Mouse (Mus musculus): Measurements from ENCODE around the gene Stxbp2.

The Stxbp2 gene

DNA sequence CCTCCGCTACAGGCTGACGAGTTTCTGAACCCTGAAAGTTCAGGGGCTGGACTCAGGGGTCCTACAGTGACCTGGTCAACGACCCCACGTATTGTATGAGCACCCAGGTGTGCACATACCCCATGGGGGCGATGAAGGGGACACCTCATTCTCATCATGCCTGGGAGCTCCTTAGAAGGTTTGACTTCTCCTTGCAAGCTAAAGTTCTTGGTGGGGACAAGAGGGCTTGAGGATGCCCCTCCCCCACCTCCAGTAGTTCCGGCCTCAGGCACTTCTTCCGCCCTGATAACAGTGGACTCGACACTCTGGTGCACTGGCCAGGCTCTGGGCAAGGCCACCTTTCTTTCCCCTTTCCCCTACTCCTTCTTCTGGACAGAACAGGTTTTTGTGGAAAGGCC, 722 bp downstream of the Stxbp2 start:
- CTCF ChIA-PET: interaction anchor here (0.5 kb wide), 2 partner anchors 8 to 33 kb away, joined by 3 to 4 read pairs; no protein-coding TSS in a partner anchor

DNA sequence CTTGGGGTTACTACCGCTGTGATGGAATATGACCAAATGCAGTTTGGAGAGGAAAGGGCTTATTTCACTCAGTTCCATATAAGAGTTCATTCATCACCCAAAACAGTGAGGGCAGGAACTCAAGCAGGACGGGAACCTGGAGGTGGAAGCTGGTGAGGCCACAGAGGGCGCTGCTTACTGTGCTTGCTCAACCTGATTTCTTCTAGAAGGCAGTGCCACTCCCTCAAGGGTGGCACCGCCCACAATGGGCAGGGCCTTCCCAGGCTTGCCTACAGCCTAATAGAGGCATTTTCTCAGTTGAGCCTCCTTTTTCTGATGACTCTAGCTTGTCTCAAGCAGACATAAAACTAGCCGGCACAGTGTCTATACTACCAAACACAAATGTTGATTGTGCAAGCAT, 15.0 kb downstream of the Stxbp2 start:
- CTCF ChIA-PET: no interaction called here

DNA sequence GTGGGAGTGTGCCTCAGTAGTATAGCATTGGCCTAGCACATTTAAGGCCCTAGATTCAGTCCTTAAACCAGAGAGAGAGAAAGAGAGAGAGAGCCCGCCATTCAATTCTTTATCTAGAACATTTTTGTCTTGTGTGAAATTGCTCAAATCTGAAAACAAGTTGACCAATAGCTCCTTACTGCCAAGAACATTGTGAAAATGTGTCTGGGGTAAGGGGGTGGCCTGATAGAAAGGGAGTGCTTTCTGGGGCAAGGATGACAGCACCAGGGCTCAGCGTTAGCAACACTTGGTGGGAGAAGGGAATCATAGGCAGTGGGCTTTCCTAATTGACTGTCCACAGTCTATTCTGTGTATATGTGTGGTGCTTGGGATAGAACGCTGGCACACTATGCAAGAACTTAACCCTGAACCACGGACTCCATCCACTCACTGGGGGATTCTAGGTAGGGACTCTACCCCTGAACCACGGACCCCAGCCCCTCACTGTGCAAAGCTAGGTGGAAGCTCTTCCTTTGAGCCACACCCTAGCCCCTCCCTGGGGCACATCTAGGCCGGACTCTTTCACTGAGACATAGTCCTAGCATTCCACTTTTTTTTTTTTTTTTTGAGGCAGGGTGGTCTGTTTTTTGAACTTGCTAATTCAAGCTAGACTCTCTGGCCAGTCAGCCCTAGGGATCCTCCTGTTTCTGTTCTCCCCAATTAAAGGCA, 16.2 kb downstream of the Stxbp2 start:
- CTCF ChIA-PET: no interaction called here

DNA sequence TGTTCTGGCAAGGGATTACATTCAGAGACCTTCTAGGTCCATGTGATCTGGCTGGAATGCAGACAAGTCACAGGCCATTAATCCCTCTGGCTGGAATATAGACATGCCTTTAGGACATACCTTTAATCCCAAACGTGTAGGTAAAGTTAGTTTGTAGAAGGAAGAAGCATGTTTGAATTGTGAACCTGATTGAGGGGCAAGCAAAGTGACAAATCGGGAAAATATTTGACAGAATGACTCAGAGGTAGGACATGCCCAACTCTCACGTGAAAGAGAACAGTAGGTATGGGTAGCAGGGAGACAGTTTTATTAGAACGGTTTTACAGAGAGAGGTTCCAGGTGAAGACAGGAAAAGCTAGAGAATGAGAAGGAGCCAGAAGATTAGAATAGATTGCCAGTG, 16.8 kb downstream of the Stxbp2 start:
- CTCF ChIA-PET: no interaction called here

DNA sequence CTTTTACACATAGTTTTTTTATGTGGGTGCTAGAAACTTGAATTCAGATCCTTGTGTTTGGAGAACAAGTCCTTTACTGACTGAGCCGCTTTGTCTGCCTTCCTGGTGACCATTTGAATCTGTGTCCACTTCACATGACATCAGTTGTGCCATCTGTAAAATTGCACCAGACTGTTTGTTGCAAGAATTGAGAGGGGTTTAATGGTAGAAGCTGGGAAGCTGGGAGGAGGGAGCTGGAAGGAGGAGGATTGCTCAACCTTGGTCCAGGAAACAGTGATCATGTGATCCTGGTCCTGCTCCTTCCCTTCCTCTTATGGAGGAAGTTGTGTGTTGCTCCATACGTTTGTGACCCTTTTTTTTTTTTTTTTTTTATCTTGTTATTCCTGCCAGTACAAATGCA, 17.5 kb downstream of the Stxbp2 start:
- CTCF ChIA-PET: interaction anchor here (0.6 to 0.7 kb wide), 3 partner anchors 12 to 296 kb away, joined by 4 to 10 read pairs (median 8); no protein-coding TSS in a partner anchor

DNA sequence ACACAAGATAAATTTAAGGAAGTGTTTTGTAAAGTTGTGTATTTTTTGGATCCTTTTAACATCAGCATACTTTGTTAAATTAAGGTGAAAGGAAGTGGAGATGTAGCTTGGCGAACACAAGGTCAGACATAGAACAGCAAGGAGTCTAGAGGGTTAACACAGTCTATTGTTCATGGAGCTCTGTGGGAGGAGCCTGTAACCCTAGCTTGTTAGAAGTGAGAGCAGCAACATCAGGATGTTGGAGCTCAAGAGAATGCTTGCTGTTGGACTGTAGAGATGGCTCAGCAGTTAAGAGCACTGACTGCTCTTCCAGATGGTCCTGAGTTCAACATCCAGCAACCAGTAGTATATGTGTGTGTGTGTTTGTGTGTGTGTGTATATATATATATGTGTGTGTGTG, 18.2 kb downstream of the Stxbp2 start:
- CTCF ChIA-PET: interaction anchor here (0.6 to 0.7 kb wide), 4 partner anchors 11 to 296 kb away, joined by 3 to 10 read pairs (median 6); no protein-coding TSS in a partner anchor

DNA sequence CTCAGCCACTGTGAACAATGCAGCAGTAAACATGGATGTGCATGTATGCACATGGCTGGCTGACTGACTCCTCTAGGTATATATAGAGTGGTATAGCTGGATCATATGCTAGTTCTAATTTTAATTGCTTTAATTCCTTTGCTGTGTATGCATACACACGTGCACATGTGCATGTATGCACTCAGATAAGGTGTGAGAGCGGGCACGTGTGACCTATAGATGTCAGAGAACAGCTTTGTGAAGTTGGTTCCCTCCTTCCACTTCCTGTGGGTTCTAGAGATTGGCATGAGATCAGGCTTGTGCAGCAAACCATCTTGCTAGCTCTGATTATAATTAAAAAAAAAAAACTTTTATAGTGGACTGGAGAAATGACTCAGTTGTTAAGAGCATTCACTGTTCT, 22.1 kb downstream of the Stxbp2 start:
- CTCF ChIA-PET: interaction anchor here (0.7 kb wide), 1 partner anchor 113 kb away, joined by 3 read pairs; no protein-coding TSS in a partner anchor

DNA sequence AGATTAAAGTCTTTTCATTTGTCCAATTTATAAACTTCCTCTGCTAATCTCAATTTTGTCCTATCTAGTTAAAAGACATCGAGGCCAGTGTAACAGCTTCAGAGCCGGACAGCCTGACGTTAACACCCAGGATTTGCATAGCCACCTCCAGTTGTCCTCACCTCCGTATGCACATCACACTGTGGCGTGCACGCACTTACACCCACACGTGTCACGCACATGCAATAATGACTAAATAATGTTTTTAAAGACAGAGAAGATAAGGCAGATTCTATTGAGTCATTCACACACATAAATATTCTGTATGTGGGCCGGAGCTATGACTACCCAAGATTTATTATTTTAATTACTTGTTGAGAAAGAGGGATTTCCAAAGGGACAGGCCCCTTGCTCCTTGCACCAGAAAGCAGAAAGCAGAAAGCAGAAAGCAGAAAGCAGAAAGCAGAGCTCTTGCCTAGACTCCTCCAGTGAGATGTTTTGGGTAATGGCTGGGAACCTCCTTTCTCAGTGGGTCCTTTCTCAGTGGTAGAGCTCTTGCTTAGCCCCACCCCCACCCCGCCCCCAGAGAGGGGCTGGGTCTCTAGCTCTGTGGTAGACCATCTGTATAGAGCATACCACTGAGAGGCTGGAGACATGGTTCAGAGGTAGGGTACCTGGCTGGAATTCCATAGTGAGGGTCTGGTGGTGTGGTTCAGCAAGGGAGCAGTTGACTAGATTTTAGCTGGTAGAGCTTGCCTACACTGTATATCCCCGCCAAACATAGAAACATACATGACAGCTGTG, 24.2 kb downstream of the Stxbp2 start:
- CTCF ChIA-PET: no interaction called here

DNA sequence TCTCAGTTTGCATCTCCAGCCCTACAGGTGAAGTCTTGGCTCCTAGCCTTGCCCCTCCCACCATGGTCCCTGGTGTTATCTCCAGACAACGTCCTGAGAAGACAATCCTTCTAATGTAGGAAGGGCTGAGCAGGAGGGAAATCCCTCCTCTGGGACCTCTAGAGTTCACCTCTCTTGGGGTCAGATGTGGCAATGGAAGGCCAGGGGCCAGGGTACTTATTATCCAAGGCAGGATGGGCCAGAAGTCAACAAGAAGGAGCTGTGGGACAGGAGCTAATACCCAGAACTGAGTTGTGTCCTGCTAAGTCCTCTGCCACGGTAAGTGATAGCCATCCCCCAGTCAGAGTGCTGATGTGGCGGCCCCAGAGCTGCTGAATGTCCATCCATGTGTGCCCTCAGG, 24.8 kb downstream of the Stxbp2 start, which contains the start of gene Retn:
Gene Retn (plus strand): TSS at position 245 of the 400 bp plus-strand sequence.
- CTCF ChIA-PET: no interaction called here

DNA sequence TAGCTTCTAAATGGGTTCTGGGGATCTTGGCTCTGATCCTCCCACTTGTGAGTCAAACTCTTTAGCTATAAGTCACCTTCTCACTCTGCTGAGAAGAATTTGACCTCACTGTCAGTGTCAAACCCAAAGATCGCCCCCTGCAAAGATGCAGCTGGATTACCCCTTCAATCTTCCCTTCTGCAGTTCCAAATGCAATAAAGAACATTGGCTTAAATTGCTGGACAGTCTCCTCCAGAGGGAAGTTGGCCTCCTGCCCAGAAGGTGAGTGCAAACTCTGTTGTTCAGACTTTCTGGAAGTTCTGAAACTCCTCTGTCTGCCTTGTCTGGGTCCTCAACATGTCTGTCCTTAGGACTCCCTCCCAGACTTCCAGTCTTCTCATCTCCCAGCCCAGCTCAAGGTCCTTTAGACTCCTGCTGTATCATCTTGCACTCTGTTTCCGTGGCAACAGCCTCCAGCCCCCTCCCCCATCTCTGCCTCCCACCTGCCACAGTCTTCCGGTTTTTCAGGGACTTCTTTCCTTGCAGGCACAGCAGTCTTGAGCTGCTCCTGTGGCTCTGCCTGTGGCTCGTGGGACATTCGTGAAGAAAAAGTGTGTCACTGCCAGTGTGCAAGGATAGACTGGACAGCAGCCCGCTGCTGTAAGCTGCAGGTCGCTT, 26.1 kb downstream of the Stxbp2 start:
- CTCF ChIA-PET: interaction anchor here (0.5 kb wide), 1 partner anchor 490 kb away, joined by 3 read pairs; no protein-coding TSS in a partner anchor

DNA sequence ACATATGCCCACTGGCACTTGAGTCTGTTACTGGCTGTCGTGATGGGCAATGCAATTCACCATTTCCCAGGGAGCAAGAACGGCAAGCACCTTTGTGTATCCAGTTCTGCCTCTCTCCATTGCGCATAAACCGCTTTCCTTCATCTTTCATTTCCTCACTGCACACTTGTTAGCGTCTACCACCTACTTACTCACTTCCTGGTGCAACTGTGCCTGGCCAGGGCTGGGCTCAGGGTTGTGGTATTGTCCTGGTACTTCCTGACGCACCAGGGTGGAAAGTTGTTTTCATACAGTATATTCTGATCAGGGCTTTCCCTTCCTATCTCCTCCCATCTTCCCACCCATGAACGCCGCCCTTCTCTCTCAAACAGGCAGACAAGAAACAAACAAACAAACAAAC, 30.1 kb downstream of the Stxbp2 start:
- CTCF ChIA-PET: no interaction called here

DNA sequence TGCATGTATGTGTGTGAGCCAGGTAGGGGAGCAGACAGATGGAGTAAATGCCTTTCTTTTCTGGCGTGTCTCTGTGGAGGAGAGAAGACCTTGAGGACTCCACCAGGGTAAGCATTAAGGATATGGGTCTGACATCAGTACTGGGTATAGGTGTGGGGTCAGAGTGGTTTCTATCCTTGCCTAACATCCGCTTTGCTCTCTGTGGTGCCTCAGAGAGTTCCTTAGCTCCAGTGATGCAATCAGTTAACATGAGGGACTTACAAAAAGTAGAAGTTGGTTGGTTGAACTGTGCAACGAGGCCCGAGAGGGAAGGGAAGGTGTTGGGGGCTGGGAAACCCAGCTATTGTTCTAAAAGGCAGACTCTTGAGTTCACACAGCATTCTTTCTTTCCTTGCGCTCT, 33.6 kb downstream of the Stxbp2 start:
- CTCF ChIA-PET: interaction anchor here (0.6 to 1.1 kb wide), 3 partner anchors 32 to 594 kb away, joined by 3 to 4 read pairs (median 4); no protein-coding TSS in a partner anchor

DNA sequence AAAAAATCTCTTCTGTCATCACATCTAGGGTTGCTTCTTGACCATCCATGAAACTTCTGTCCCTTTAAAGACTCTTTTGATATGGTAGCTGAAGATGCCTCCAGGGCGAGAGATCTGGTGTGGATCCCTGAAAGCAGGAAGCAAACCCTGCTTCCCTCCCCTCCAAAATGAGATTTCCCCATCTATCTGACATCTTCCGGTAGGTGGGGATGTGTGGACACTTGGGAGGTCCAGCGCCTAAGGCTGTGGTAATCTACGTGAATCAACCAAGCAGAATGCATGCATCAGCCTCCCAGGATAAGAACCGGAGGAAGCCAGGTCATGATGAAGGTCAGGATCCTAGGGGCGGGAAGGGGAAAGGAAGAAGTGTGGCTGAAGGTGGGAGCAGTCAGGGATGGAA, 34.8 kb downstream of the Stxbp2 start, which contains the start of gene Mcemp1:
Gene Mcemp1 (plus strand): TSS at position 248 of the 400 bp plus-strand sequence.
- CTCF ChIA-PET: no interaction called here

DNA sequence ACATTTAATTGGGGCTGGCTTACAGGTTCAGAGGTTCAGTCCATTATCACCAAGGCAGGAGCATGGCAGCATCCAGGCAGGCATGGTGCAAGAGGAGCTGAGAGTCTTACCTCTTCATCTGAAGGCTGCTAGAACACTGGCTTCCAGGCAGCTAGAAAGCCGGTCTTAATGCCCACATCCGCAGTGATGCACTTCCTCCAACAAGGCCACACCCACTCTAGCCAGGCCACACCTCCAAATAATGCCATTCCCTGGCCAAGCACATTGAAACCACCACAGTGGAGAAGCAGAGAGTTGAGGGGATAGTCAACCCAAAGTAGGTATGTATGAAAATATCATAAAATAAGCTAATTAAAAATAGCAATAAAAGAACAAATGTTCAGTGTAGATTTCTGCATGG, 39.6 kb downstream of the Stxbp2 start:
- CTCF ChIA-PET: interaction anchor here (1.0 kb wide), 1 partner anchor 111 kb away, joined by 3 read pairs; no protein-coding TSS in a partner anchor

DNA sequence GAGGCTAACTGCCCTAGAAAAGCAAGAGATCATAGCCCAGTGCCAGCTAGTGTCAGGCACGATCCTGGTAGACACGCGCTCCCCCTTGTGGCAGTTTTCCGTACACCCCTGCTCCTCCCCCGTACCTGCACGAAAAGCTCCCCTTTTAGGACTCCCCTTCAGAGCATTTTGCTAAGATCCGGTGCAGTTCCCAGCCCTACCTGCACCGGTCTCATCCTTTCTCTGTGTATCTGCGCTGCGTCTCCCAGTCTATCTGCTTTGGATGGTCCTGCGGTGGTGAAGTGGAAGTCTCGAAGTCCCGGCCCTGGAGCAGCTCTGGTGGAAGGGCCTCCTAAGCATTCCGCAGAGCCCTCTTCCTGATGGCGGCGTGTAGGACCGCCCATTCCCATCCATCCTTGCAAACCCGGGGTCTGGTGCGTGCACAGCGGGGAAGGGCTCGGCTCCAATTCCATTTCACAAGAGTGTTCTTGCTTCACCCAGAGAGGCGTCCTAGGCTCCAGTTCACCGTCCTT, 41.3 kb downstream of the Stxbp2 start, which contains the start of gene Fcor:
Gene Fcor (minus strand): TSS at position 383 of the 512 bp plus-strand sequence.
- CTCF ChIA-PET: interaction anchor here (0.5 to 1.1 kb wide), 6 partner anchors 24 to 320 kb away, joined by 3 to 12 read pairs (median 4); no protein-coding TSS in a partner anchor

DNA sequence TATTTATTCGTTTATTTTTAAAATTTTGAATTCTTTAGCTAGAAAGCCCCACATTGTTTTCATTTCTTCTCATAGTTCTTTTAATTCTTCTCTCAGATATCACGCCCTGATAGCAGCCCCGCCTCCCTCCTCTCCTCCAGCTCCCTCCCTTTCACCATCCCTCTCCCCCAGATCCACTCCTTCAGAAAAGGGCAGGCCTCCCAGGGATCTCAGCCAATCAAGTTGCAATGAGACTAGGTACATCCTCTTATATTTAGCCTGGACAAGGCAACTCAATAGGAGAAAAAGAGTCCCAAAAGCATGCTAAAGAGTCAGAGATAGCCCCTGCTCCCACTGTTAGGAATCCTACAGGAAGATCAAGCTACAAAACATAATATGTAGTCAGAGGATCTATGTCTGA, 43.9 kb downstream of the Stxbp2 start:
- CTCF ChIA-PET: interaction anchor here (0.5 to 0.7 kb wide), 2 partner anchors 26 to 34 kb away, joined by 8 read pairs; no protein-coding TSS in a partner anchor

DNA sequence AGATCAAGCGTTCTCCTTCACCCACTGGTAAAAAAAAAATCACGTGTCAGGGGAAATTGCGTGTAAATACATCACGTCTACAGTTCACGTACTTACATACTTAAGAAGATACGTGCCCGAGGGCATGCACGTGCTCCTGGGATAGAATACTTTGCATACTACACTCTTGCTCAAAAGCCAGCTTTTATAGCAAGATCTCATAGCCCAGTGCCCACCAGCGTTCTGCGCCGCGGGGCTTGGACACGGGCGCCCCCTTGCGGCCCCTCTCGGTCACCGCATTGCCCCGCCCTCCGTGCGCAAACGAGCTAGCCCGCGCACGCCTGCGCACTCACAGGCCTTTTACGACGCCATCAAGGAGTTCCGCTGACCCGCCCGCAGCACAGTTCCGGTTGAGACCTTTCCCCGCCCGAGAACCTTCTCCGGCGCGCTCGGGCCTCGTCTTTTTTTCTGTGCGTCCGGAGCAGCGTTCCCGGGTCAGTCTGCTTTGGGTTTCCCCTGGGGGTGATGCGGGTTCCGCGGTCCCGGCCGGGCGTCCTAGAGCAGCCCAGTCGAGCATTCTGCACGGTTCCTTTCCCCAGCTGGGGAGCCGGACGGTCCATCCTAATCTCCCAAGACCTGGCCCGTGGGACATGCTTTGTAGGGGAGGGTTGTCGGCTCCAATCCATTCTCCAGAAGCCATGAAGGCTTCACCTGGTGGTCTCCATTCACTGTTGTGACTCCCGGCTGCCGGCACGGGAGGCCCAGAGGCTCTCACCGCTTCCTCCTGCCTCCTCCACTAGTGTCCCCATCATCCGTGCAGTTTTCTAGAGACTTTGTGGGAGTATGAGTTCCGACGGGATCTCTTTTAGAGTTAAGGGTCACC, 45.6 kb downstream of the Stxbp2 start, which contains the start of gene Trappc5:
Gene Trappc5 (plus strand): TSS at position 169 of the 862 bp plus-strand sequence.
- CTCF ChIA-PET: no interaction called here

DNA sequence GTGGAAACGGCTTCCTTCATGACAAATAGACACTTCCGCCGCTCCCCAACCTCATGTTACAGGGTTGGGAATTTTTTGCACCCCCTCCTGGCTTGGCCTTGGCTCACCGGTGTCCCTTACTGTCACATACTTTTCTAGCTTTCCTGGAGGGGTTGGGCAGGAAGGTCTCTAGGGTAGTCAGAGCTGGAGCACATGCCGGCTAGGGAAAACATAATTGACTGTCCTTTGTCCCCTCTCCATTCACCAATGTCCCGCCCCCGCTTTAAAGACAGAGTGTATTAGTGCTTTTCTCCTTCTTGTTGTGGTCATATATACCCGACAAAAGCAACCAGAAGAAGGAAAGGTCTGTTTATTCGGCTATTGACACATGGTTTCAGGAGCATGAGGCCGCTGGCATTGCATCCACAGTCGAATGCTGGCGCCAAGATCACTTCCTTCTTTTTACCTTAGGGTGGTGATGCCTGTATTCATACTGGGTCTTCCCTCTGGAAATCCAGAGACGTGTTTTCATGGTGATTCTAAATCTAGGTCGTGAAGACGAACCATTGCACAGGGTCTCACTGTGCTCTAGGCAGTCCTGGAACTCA, 46.3 kb downstream of the Stxbp2 start:
- CTCF ChIA-PET: no interaction called here

DNA sequence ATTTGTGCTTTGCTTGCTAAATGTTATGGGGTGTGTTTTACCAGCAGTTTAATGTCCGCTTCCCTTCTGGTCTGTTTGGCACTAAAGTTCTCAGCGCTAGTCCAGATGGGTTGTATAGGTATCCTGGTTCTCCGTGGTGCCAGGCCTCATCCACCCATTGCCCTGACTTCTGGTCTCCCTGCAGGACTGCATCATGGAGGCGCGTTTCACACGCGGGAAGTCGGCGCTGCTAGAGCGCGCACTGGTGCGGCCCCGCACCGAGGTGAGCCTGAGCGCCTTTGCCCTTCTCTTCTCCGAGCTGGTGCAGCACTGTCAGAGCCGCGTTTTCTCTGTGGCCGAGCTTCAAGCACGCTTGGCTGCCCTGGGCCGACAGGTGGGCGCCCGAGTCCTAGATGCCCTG, 48.1 kb downstream of the Stxbp2 start:
- CTCF ChIA-PET: no interaction called here

DNA sequence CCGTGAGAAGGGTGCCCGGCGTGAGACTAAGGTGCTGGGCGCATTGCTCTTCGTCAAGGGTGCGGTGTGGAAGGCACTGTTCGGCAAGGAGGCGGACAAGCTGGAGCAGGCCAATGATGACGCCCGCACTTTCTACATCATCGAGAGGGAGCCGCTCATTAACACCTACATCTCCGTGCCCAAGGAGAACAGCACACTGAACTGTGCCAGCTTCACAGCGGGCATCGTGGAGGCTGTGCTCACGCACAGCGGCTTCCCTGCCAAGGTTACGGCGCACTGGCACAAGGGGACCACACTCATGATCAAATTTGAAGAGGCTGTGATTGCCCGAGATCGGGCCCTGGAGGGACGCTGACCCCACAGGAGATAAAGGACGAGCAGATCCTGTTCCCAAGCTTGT, 48.5 kb downstream of the Stxbp2 start:
- CTCF ChIA-PET: no interaction called here

Data from spleen, embryonic (tissue).